Mouse (Mus musculus): ENCODE data around the gene 1810009J06Rik.
"Not testable (repeated sequence)": the region's sequence is repeated elsewhere in the genome, so short reads cannot be mapped to it uniquely, and the experiment has no call there.

The 1810009J06Rik gene

DNA sequence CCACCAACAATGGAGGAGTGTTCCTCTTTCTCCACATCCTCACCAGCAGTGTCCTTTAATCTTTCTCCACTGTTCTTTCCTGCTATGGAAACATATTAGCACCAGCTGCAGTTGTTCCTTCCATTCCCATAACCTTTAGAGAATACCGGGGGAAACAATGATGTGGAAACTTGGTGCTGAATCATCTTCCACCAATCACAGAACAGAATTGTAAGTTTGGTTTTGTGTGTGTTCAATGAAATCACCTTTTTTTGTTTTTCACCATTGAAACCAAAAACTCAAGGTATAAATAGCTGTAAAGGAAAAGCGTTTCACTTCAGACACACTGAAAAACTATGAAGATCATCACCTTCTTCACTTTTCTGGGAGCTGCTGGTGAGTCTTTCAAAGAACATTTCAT is at the start of gene 1810009J06Rik:
TSS of gene 1810009J06Rik (plus strand) at position 301 of the 400 bp plus-strand sequence.
- DNase-seq: not testable (repeated sequence)

DNA sequence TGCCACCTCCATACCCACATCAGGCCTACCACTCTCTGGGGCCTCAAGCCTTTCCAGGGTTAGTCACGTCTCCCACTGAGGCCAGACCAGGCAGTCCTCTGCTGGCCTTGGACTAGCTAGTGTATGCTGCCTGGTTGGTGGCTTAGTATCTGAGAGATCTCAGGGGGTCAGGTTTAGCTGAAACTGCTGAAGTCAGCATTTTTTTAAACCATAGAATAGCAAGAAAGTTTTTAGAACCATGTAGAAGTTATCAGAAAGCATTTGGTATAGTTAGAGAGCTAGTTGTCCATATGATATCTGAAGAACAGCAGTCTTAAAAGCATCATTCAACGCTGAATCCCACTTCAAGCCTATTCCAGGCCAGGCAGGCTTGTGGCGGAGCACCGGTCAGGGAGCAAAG is 44.6 kb upstream of the 1810009J06Rik start:
- DNase-seq: no peak

DNA sequence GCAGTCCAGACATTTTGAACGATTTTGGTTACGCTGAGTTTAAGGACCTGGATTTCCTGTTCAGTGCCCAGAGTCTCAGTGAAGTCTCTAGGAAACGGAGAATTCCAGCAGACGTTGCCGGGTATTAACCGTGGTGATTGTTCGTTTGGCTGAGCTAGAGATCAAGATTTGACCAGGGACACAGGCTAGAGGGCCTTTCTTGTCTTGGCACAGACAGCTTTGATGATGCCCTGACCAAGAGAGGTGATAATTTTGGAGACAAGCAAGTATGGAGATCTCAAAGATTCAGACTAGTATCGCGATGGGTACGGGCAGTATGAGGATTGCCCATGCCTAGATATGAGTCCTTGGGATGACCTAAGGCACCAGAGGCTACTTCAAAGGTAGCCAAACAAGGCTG is 24.1 kb upstream of the 1810009J06Rik start, which contains the start of gene 1700074P13Rik:
TSS of gene 1700074P13Rik (minus strand) at position 101 of the 400 bp plus-strand sequence.
- no peak for DNase-seq

DNA sequence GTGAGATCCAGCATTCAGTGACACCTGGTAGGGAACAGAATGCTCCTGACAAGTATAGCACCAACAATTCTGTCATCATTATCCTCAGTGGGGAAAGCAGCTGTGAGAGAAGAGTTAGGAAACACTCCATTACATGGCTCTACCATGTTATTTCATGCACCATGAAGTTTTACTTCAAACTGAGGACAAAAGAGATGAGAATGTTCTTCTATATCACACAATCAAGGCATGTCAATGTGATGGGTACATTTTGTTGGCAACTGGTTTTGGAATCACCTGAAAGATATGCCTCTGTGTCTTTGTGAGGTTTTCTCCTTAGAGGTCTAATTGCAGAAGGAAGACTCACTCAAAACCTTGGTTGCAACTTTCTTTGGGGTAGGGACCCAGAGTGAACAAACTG is 12.8 kb upstream of the 1810009J06Rik start, which contains the start of gene Gm4744:
TSS of gene Gm4744 (minus strand) at position 101 of the 400 bp plus-strand sequence.
- no peak for DNase-seq

GRCm38 (mm10) chr6:40953716-40954115 is 10.8 kb upstream of the 1810009J06Rik start:
- no peak for DNase-seq

DNA sequence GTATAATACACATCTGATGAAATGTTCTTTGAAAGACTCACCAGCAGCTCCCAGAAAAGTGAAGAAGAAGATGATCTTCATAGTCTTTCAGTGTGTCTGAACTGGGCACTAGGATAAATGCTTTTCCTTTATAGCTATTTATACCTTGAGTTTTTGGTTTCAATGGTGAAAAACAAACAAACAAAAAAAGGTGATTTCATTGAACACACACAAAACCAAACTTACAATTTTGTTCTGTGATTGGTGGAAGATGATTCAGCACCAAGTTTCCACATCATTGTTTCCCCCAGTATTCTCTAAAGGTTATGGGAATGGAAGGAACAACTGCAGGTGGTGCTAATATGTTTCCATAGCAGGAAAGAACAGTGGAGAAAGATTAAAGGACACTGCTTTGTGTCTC is 34.8 kb downstream of the 1810009J06Rik start, which contains the start of gene Gm2663:
TSS of gene Gm2663 (minus strand) at position 101 of the 400 bp plus-strand sequence.
- DNase-seq: not testable (repeated sequence)

DNA sequence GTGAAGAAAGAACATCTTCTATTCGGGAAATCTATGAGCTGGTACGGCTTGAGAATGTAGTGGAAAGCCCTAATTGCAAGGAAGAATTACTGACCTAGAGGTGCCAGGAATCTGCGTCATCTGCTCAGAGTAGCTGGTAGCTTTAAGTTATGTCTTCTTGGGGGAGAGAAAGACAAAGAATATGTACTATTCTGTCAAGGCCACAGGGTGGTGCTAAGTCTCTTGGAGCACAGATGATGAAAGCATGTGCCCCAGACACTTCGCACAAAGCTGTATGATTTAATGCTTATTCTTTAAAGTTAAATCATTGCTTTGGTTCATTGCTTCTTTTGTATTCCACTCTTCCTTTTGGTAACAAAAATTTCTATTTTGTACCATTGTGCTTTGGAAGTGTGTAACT is 50.5 kb downstream of the 1810009J06Rik start:
- no peak for DNase-seq

All from kidney, postnatal 10 days (tissue).